Mouse (Mus musculus): Measurements from ENCODE around the gene Fchsd2.

DNA sequence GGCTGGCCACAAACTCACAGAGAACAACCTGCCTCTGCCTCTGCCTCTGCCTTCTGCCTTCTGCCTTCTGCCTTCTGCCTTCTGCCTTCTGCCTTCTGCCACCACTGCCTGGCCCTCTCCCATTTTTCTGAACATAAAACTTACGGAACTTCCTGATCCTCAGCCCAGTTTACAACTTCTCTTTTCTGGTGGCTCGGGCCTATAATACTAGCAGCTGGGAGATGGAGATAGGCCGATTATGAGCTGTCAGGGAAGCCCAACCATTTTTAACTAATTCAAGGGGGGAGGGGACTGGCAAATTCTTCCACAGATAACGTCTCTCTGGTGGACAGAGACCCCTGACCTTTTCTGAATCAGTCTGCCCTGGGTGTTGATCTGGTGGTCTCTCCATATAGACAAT, 22.3 kb upstream of the Fchsd2 start:
- no peak for TF ChIP-seq CTCF (conservative IDR thresholded peaks at IDR 0.05; ENCODE audit: low read length)
- no peak for TF ChIP-seq POU5F1 (IDR thresholded peaks at IDR 0.05; ENCODE audit: borderline replicate concordance, low read length)
- no peak for TF ChIP-seq NANOG (IDR thresholded peaks at IDR 0.05; ENCODE audit: borderline replicate concordance, low read length)
